Mouse (Mus musculus): Measurements from ENCODE around the gene Cwc22. TPM values are rescaled to one million over a fixed set of nuclear protein-coding genes. Genes with fewer than 3 reads are reported as not detected.

Gene Cwc22
- total RNA-seq, 2 experiments from 2014 or later, result 24.5 to 29.4 TPM

Other genes starting within 250 kb of the Cwc22 start
- gene Zfp385b, start 126.7 kb downstream of the Cwc22 start, total RNA-seq (2021), result 10 to 100 TPM; 51.9 to 56.7 TPM

Data from left cerebral cortex, postnatal 36 days (tissue).